Mouse (Mus musculus) adrenal gland, postnatal 10 days (tissue): Measurements from ENCODE around the gene Mad1l1. TPM values are rescaled to one million over a fixed set of nuclear protein-coding genes. Genes with fewer than 3 reads are reported as not detected.

ENCODE experiments used
- DNase-seq: peaks from one replicate; pipeline ENCODE4 v3.0.0; 2021; ENCODE audit warnings: mixed read lengths
- total RNA-seq, 2 experiments: library from RNA; stranded (reverse); gene quantifications; 2 replicates each; pipeline ENCODE4 v1.2.3; 2021

Gene Mad1l1
- total RNA-seq, 2 experiments from 2014 or later = 20.3 to 22.3 TPM

- DNase-seq = peak; percentile 91
Measured at GRCm38 (mm10) chr5:140331615-140332512, 10.5 kb upstream of the Mad1l1 start, which contains the start of gene Mrm2. Gene Mrm2 (minus strand): TSS chr5:140331898.

- no peak for DNase-seq
Measured at GRCm38 (mm10) chr5:140324058-140324457, 2.7 kb upstream of the Mad1l1 start.

GRCm38 (mm10) chr5:140321756-140322575 lies 614 bp upstream of the Mad1l1 start:
- no peak for DNase-seq

DNA sequence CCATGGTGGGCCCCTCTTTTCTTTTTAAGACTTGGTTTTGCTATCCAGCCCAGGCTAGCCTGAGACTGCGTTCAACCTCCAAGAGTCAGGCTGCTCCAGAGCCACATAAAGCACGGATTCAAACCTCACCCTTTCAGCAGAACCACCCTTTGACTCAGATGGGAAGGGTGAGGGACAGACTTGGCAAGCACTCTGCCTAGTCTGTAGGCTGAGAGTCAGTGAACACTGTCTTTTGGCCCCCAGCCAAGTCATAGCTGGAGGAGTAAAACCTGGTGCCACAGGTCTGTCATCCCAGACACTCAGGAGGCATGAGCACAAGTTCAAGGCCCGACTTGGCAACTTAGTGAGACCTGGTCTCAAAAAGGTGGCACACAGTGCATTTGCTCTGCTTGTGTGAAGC lies 4.6 kb downstream of the Mad1l1 start:
- DNase-seq = peak; percentile 15

GRCm38 (mm10) chr5:140307602-140308001 lies 13.8 kb downstream of the Mad1l1 start:
- DNase-seq = no peak

- no peak for DNase-seq
Measured at GRCm38 (mm10) chr5:140306016-140306415, 15.3 kb downstream of the Mad1l1 start.

GRCm38 (mm10) chr5:140298291-140298690 lies 23.1 kb downstream of the Mad1l1 start:
- DNase-seq = no peak

GRCm38 (mm10) chr5:140292152-140292551 lies 29.2 kb downstream of the Mad1l1 start:
- DNase-seq = peak; percentile 62

DNA sequence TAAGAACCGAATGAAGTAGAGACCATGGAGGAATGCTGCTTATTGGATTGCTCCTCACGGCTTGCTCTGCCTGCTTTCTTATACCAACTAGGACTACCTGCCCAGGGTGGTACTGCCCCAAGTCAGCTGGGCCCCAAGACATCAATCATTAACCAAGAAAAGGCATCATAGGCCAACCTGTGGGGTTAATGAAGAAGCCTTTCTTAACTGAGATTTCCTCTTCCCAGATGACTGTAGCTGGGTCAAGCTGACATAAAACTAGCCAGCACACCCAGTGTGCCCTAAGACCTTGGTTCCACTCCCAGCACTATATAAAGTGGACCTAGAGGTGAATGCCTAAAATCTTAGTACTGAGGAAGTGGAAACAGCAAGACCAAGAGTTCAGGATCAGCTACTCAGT lies 32.2 kb downstream of the Mad1l1 start:
- no peak for DNase-seq

DNA sequence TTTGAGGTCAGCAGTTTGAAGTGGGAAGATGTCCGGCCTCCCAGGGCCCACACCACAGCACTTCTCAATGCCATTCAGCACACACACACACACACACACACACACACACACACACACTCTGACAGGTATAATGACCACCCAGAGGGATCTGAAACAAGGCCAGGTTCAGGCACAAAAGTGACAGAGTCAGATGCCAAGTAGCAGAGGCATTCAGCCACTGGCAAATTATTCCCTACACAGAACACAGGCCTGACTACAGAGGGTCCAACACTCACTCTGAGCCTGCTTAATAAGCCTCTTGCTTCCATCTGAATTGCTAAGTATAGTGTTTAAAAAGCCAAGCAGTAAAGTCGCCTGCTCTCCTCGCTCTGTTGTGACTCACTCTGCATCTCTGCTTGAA lies 33.1 kb downstream of the Mad1l1 start:
- no peak for DNase-seq

DNA sequence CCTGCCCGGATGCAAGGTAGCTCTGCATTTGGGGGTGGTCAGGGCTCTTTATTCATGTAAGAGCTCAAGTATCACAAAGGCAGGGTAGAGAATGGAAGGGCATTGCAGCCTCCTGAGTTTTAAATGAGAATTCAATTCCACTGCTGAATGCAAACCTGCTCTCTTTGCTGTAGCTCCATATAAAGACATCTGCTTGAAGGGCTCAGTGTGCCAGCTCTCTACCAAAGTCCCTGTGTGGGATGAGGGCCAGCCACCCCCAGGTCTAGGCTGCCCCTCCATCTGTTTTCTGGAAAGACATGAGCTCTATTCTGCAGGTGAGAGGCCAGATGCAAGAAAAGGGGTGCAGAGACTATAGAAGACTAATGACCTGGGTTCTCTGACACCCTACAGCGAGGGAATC lies 36.6 kb downstream of the Mad1l1 start:
- no peak for DNase-seq

DNA sequence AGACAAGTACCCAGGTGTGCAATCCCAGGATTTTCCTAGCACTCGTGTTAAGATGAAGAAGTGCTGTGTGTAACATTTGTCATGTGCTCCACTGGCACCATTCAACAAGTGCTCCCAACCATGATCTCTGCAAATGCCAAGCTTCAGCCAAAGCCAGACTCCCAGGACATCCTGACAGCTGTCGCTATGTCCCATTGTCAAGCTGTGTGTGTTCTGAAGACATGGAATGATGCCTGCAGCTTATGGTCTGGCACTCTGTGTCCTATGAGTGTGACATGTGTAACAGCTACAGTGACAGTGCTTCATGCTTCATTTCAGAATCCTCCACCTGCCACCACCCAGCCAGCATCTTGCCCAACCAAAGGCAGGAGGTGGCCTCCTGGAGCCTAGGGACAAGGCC lies 37.3 kb downstream of the Mad1l1 start:
- DNase-seq = no peak

GRCm38 (mm10) chr5:140282900-140283299 lies 38.5 kb downstream of the Mad1l1 start:
- DNase-seq = no peak

- peak; percentile 69 for DNase-seq
Measured at GRCm38 (mm10) chr5:140282376-140282775, 39.0 kb downstream of the Mad1l1 start.

GRCm38 (mm10) chr5:140280205-140280604 lies 41.1 kb downstream of the Mad1l1 start:
- no peak for DNase-seq

DNA sequence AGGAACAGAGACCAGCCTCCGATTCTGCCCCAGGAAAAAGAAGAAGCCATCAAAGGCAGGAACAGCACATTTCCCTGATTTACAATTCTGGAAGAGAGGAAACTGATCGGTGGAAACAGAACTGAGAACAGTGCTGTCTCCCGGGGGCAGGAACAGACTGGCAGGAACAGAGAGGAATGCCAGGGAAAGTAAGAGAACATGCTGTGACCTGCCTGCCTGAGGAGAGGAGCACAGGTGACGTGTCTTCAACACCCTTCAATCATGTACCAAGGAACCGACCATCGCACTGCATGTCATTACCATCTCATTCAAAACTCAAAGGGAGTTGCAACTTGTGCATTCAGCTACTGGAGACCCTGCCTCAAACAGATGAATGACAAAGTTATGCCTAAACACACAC lies 44.6 kb downstream of the Mad1l1 start:
- no peak for DNase-seq

- DNase-seq = no peak
Measured at GRCm38 (mm10) chr5:140270976-140271685, 50.2 kb downstream of the Mad1l1 start.

DNA sequence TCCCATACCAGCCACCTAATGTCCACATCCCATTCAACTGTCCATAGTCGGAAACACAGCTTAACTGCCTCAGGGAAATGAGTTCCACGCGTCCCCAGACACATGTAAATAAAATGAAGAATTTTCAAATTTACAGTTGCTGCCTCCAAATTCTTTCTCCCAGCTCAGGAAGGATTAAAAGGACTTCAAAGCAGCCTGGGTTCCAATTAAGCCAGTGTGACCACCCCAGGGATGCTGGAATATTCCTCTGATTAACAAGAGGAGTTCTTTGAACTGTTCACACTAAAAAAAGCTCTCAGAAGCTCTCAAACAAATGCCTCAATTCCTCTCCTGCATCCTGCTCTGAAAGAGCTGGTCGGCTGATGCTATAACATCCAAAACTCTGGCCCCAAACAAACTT lies 53.0 kb downstream of the Mad1l1 start:
- no peak for DNase-seq

GRCm38 (mm10) chr5:140267061-140267460 lies 54.3 kb downstream of the Mad1l1 start:
- no peak for DNase-seq

- no peak for DNase-seq
Measured at GRCm38 (mm10) chr5:140264825-140265575, 56.4 kb downstream of the Mad1l1 start.
